Mouse (Mus musculus) layer of hippocampus, postnatal 14 days (tissue): ENCODE measurements around the gene Sbp. TPM values are rescaled to one million over a fixed set of nuclear protein-coding genes. Genes with fewer than 3 reads are reported as not detected.
"Not testable (repeated sequence)": the region's sequence is repeated elsewhere in the genome, so short reads cannot be mapped to it uniquely, and the experiment has no call there.

ENCODE experiments used
- DNase-seq, 2 experiments: peaks; one replicate each; pipeline ENCODE4 v3.0.0; 2021 to 2022; ENCODE audit warnings: low spot score in 2 of 2, mixed read lengths in 1 of 2
- long read RNA-seq, 2 experiments: library from polyadenylated mRNA; stranded (forward); transcript quantifications; one replicate each; pipeline ENCODE4 v2.0.0; 2021
- total RNA-seq, 2 experiments: library from RNA; stranded (reverse); gene quantifications; 2 replicates each; pipeline ENCODE4 v1.2.3; 2021

Sbp gene
- not detected for total RNA-seq
- long read RNA-seq, experiment 1 = 0 reads
- long read RNA-seq, experiment 2 = 0 reads

DNA sequence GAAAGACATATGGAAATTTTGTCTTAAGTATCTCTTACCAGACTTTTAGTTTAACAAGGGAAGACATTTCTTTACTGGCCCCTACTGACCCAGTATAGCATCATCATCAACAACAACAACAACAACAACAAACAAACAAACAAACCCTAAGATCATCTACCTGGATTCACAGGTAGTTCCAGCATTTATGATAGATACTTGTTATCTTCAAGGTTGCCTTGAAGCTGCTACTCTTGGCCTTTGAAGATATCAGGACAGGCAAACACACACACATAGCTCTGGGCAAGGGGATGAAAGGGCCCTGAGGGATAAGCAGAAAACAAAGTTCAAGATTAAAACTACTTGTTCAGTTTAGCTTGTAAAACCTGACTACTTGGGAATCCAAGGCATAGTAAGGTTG lies at the start of gene Sbp:
Gene Sbp, plus strand, starts transcription at position 301 of the 400 bp plus-strand sequence.
- DNase-seq = no peak

DNA sequence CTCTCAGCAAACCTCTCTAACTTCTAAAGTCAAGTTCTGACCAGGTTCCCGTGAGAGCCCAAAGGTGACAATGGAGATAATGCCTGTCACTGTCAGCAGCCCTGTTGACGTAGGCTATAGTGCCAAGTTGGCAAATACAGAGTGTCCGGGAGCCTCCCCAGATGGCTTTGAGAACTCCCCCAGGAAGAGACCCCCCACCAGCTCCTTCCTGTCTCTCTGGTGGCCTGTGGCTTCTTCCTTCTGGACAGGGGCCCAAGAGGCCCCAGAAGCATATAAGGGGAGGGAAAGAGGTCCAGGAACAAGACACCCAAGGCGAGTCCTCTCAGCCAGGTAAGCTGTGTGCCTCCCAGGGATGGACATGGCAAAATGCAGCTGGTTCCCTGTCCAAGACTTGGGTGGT lies 24.3 kb upstream of the Sbp start, which contains the start of gene Dcpp3:
Gene Dcpp3, plus strand, starts transcription at position 301 of the 400 bp plus-strand sequence.
- DNase-seq = not testable (repeated sequence)

DNA sequence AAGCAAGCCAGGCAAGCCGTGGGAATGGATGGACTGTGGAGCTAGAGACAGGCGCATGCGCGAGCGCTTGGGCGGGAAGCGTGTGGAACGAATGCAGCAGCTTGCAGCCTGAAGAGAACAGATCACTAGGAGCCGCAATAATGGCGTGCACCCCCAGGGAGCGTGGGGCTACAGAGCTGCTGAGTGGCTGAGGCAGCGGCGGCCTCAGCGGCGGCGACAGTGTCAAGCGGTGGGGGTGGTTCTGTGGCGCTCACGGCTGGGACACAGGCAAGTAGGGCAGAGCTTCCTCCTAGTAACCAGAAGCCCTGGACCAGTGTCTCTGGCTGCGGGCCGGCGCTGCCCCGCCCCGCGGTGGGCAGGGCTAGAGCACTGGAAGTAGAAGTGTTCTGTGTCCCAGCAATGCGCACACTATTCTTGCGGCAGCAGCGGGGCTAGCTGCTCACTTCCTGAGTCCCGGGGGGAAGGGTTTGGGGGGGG lies 16.9 kb upstream of the Sbp start:
- peak; percentile 87 to 93 for DNase-seq

DNA sequence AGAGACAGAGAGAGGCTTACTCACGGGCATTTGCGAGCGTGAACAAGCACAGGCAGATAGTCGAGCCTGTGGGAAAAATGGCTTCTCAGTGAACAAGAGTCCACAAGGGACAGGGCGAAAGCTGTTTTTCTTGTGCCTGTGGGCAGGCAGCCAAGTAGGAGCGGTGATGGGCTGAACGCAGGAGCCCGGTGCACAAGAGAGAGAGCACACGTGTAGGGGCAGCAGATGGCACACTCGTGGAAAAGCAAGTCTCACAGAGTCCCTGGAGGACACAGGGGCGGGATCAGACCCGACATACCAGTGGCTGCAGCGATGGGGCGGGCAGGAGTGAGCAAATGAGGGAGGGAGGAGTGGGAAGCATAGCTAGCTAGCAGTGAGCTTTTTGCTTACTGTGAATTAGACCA lies 16.4 kb upstream of the Sbp start:
- DNase-seq = peak in 1 of 2 experiments; percentile 52

DNA sequence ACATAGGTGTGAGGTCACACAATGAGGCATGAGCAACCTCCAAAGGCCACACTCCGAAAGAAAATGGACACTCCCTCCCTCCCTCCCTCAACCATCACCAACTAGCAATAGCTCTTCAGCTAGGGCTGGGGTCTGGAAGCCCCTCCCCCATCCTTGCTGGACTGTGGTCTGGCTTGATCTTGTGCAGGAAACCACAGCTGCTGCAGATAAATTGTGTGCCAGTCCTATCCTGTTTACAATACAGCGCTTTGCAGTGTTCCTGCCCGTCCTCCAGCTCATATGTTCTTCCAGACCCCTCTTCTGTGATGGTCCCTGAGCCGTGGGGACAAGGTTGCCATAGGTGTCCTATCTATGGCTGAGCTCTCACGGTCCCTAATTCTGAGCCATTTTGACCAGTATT lies 10.3 kb upstream of the Sbp start:
- no peak for DNase-seq

DNA sequence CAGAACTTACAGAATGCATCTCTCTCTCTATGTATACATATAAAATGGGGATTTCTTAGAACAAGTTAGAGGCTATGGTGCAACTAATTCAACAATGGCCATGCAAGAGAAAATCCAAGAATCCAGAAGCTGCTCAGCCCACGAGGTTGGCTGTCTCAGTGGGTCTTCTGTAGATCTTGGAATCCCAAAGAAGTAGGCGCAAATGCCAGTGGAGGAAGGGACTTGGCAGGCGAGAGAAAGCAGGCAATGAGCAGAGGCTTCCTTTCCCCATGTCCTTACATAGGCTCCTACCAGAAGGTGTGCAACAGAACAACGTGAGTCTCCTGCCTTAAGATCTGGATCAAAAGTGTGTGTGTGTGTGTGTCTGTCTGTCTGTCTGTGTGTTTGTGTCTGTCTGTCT lies 6.0 kb downstream of the Sbp start:
- DNase-seq = not testable (repeated sequence)

DNA sequence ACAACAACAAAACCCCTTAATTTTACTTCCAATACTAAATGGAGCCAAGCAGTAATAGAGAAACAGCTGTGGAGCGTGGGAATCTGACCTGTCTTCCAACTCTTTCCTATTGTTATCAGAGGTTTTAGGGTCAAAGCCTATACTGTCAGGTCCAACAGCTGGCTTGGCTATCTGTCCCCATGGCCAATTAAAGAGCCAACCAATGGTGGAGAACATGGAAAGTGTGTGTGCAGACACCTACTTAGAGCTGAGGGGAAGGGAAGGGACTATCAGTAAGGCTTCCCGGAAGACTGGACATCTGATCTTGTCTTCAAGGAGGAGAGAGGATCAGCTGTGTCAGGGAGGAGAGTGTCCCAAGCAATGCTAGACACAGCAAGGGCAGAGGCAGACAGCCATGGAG lies 7.6 kb downstream of the Sbp start:
- DNase-seq = no peak

GRCm38 (mm10) chr17:23950828-23951227 lies 9.4 kb downstream of the Sbp start:
- DNase-seq = not testable (repeated sequence)

DNA sequence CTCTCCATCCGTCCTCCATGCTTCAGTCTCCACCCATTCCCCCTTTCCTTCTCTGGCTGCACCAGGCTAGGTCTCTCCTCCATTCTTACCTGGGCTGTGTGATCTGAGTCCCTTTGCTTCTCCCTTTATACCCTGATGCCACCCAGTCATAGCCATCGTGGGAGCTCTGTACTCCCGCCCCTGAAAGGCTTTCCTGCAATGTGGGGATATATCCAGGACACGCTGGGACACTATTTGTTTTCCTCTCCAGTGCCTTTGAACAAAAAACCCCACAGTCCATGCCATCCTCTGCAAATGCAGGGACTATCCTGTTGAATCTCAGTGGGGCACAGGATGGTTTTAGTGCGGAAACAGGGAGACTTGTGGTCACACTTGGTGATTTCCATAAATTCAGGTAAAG lies 13.7 kb downstream of the Sbp start, which contains the start of gene Sbpl:
Gene Sbpl, minus strand, starts transcription at position 101 of the 400 bp plus-strand sequence.
- DNase-seq = no peak

DNA sequence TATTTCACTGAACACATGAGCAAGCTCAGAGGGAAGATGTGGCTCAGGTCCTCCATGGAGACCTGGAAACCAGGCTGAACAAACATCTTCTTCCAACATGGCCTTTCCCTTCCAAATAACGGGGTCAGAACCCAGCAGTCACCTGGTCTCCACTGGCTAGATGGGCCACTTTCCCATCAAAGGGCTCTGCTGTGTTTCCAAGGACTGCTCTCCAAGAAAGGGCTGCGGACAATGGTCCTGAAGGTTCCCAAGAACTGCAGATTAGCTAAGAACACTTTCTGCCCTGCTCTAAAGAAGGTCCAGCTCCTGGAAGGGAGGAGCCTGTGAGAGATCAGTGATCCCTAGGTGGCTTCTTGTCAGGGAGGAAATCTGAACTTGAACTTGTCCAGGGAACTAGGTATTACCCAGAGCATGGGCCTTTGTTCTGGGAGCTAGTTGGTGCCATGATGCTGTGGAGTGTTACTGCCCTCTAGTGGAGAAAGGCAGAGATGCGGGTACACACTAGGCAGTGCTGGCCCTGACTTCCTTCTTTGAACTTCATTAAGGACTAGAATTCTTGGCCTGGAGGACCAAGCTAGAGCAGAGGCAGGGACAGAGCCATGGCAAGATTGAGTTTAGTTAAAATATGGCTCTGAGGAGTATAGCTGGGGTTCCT lies 18.7 kb downstream of the Sbp start:
- DNase-seq = peak; percentile 85 to 91

DNA sequence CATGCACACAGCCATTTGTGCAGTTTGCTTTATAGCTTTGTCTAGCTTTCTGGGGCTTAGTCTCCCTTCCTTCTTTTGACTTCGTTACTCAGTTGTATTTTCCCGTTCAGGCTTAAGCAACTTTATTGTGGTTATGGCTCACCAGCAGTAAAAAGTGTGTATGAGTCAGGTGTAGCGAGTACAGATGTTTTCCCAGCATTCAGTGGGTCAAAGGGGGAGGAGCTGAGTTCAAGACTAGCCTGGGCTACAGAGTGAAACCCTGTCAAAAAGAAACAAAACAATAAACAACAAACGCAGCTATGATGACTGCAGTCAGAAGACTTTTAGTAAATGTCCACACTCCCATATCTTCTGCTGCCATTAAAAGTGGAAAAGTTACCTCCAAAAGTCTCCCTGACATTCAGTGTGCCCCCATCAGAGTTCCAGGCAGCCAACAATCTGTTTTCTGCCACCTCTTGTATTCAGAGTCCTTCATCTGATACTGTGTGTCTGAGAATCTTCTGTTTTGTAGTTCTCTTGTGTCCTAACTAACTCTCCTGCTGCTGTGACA lies 20.2 kb downstream of the Sbp start:
- no peak for DNase-seq

GRCm38 (mm10) chr17:23965805-23966425 lies 24.4 kb downstream of the Sbp start:
- DNase-seq = peak in 1 of 2 experiments; percentile 45

DNA sequence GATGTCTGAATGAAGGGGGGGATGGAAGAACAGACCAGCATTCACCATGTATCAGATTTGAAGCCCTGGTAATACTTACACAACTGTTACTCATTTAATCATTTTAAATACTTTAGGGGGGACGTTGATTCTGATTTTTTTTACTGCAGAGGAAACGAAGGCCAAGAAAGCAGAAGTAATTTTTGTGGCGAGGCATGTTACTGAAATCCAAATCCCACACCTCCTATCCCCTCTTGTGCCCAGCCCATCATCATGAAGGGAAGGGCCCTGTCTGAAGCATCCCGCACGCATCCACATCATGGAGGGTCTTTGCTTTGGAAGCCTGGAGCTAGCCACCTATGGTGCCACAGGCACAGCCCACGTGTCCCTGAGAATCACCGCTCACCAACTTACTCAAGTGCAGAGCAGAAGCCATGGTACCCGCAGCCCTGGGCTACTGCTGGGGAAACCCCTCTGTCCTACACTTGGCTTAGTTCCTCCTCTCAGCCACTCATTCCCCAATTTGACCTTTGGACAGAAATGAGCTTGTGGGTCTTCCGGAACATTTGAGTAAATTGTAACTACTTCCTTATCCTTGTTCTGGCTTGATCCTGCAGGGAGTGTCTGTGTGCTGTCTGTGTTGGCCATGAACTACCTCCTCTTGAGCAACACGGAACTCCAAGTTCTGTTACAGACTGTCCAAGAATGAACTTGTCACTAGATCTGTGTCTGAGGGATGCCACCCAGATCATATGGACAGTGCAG lies 25.4 kb downstream of the Sbp start:
- DNase-seq = no peak

DNA sequence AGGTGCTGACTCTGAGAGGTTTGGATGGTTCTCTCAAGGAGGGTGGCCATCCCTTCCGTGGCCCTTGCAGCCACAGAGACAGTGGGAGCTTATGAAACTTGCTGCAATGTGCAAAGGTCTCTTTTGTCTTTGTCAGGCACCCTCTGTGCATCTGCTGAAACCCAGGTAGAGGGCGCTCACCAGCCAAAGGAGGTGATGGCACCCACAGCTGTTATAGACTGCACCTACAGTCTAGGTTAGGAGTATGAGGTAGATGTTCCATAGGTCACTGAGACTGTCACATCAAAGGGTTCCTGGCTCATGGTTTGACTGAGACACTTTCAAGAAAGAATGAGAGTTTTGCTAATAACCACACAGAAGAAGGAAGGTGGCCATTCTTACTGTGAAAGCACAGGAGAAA lies 27.3 kb downstream of the Sbp start:
- DNase-seq = no peak

GRCm38 (mm10) chr17:23969231-23969630 lies 27.8 kb downstream of the Sbp start:
- peak; percentile 56 to 73 for DNase-seq

DNA sequence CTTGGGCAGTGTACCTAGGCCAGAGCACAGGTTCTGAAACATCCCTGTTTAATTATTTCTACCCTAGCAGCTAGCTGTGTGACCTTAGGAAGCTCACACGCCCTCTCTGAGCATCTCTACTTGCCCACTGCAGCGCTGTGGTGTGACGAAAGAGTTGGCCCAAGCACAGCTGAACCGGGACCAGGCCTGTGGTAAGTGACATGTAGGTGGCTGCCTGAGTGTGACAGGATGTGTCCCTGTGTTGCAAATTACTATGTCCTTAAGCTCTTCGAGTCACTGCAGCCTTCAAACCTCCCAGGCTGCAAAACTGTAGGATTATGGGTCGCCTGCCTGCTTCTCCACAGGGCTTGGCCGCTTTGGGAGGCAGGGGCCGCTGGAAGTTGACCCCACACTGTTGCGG lies 29.8 kb downstream of the Sbp start:
- no peak for DNase-seq

- no peak for DNase-seq
Observed at GRCm38 (mm10) chr17:23976665-23977064, 35.2 kb downstream of the Sbp start.

- no peak for DNase-seq
Observed at GRCm38 (mm10) chr17:23979471-23979870, 38.0 kb downstream of the Sbp start.

- no peak for DNase-seq
Observed at GRCm38 (mm10) chr17:23980297-23980909, 38.9 kb downstream of the Sbp start, which contains the start of gene Prss30. Gene Prss30, minus strand, starts transcription at chr17:23980566.

GRCm38 (mm10) chr17:23982912-23983311 lies 41.4 kb downstream of the Sbp start:
- no peak for DNase-seq

- DNase-seq = no peak
Observed at GRCm38 (mm10) chr17:23984989-23985388, 43.5 kb downstream of the Sbp start.
